In genomic region chr10:99951718-99952117, GRCm38 (mm10) we compare ENCODE assay signal across 24 mouse cellular contexts.
A peak's percentile ranks its signal among the peaks of the same experiment; 100 is the strongest.
DNase-seq lines count a peak whose midpoint lies in the region; ATAC-seq and TF ChIP-seq lines count a peak whose summit lies in the region.
"Had no signal": no experiment of that assay in that cellular context is flagged by ENCODE, and none has a peak within 500 bp of the region (broad histone marks: within the 10 kb centered on the region; RNA-seq: fewer than 3 reads in every experiment).

No protein-coding gene starts in this region.

- H3K27ac ChIP-seq in heart, embryonic 12.5 days (ENCODE audit: poor library complexity, severe bottlenecking), result no peak overlapping the region
- no peak overlapping the region for H3K27ac ChIP-seq in kidney, adult 2 months (ENCODE audit: insufficient read depth, low read depth, low read length)
- peak overlapping the region; percentile 40 for H3K27ac ChIP-seq in bone marrow macrophage, adult 2 months (ENCODE audit: insufficient read depth, low read depth, low read length)
- no peak overlapping the region for H3K27ac ChIP-seq in intestine, postnatal 0 days (ENCODE audit: low read depth, low read length)
- H3K27ac ChIP-seq: heart, embryonic 15.5 days; hindbrain, embryonic 12.5 days; limb, embryonic 12.5 days; midbrain, embryonic 12.5 days had no signal

- TF ChIP-seq CTCF in kidney, adult 2 months (conservative IDR thresholded peaks at IDR 0.05; ENCODE audit: insufficient read depth, insufficient read length, low read depth, low read length), result no peak
- no peak for TF ChIP-seq CTCF in bone marrow macrophage, adult 2 months (IDR thresholded peaks at IDR 0.05; ENCODE audit: low read depth, low read length)
- TF ChIP-seq CTCF in intestine, postnatal 0 days (IDR thresholded peaks at IDR 0.05; ENCODE audit: low read depth), result no peak

- no peak overlapping the region for H3K4me3 ChIP-seq in heart, embryonic 12.5 days
- H3K4me3 ChIP-seq in kidney, adult 2 months (ENCODE audit: insufficient read depth, low read depth, low read length), result no peak overlapping the region
- H3K4me3 ChIP-seq in bone marrow macrophage, adult 2 months (ENCODE audit: insufficient read depth, low read length), result no peak overlapping the region
- H3K4me3 ChIP-seq in intestine, postnatal 0 days (ENCODE audit: low read depth, low read length), result no peak overlapping the region
- H3K4me3 ChIP-seq: heart, embryonic 15.5 days; hindbrain, embryonic 12.5 days; limb, embryonic 12.5 days; midbrain, embryonic 12.5 days had no signal

- H3K9ac ChIP-seq in heart, embryonic 12.5 days, result no peak overlapping the region
- no peak overlapping the region for H3K9ac ChIP-seq in intestine, postnatal 0 days (ENCODE audit: low read depth, low read length)
- H3K9ac ChIP-seq: forebrain, postnatal 0 days; heart, embryonic 15.5 days; hindbrain, embryonic 12.5 days; limb, embryonic 12.5 days; liver, postnatal 0 days; midbrain, embryonic 12.5 days had no signal

- 67% methylated on average over 4 of the region's 4 CpGs for WGBS in heart, embryonic 12.5 days
- WGBS in kidney, adult 2 months, result 71% methylated on average over 4 of the region's 4 CpGs
- WGBS in intestine, postnatal 0 days, result 79% methylated on average over 4 of the region's 4 CpGs

- ATAC-seq in heart, embryonic 12.5 days (ENCODE audit: insufficient number of reproducible peaks, low FRiP score), result no peak
- ATAC-seq in intestine, postnatal 0 days, result no peak
- ATAC-seq: forebrain, postnatal 0 days; liver, postnatal 0 days had no signal

- no peaks in the 10 kb centered on the region for H3K9me3 ChIP-seq in heart, embryonic 12.5 days (replicated peaks)
- no peaks in the 10 kb centered on the region for H3K9me3 ChIP-seq in intestine, postnatal 0 days (ENCODE audit: control insufficient read depth)
- H3K9me3 ChIP-seq: heart, embryonic 15.5 days; hindbrain, embryonic 12.5 days; limb, embryonic 12.5 days; midbrain, embryonic 12.5 days had no signal

- H3K36me3 ChIP-seq in heart, embryonic 12.5 days, result no peaks in the 10 kb centered on the region
- H3K36me3 ChIP-seq in kidney, adult 2 months (ENCODE audit: control insufficient read depth, insufficient read depth, low read length), result no peaks in the 10 kb centered on the region
- H3K36me3 ChIP-seq in intestine, postnatal 0 days (ENCODE audit: control insufficient read depth, insufficient read depth), result no peaks in the 10 kb centered on the region
- H3K36me3 ChIP-seq: G1E; heart, embryonic 15.5 days; hindbrain, embryonic 12.5 days; limb, embryonic 12.5 days; midbrain, embryonic 12.5 days had no signal

- 0 out of 2 replicates have a peak, but pooled peaks cover 3% of the 10 kb centered on the region for H3K4me1 ChIP-seq in heart, embryonic 12.5 days (replicated peaks)
- no peaks in the 10 kb centered on the region for H3K4me1 ChIP-seq in kidney, adult 2 months (ENCODE audit: control insufficient read depth, insufficient read depth, low read length)
- H3K4me1 ChIP-seq in bone marrow macrophage, adult 2 months (ENCODE audit: control insufficient read depth, insufficient read depth, low read length), result peaks cover 16% of the 10 kb centered on the region
- H3K4me1 ChIP-seq in intestine, postnatal 0 days (replicated peaks; ENCODE audit: control insufficient read depth, insufficient read depth, low read length), result no peaks in the 10 kb centered on the region
- H3K4me1 ChIP-seq: heart, embryonic 15.5 days; hindbrain, embryonic 12.5 days; limb, embryonic 12.5 days; midbrain, embryonic 12.5 days had no signal

- no peaks in the 10 kb centered on the region for H3K27me3 ChIP-seq in heart, embryonic 12.5 days (replicated peaks)
- no peaks in the 10 kb centered on the region for H3K27me3 ChIP-seq in kidney, adult 2 months (replicated peaks; ENCODE audit: control insufficient read depth, insufficient read depth, low read length)
- no peaks in the 10 kb centered on the region for H3K27me3 ChIP-seq in intestine, postnatal 0 days (replicated peaks; ENCODE audit: control insufficient read depth, insufficient read depth, low read length)
- H3K27me3 ChIP-seq: CH12.LX; heart, embryonic 15.5 days; limb, embryonic 12.5 days; midbrain, embryonic 12.5 days had no signal

- TF ChIP-seq POLR2A in kidney, adult 2 months (IDR thresholded peaks at IDR 0.05; ENCODE audit: low read depth, low read length), result no peak
- no peak for TF ChIP-seq POLR2A in bone marrow macrophage, adult 2 months (IDR thresholded peaks at IDR 0.05; ENCODE audit: borderline replicate concordance, low read depth, low read length)

- DNase-seq in heart, adult 11 months, result peak; percentile 85
- peak; percentile 53 for DNase-seq in kidney, adult 2 months
- DNase-seq in kidney, postnatal 4 days, result no peak
- DNase-seq in 3T3-L1 (ENCODE audit: low read depth, low spot score), result peak; percentile 64
- no peak for DNase-seq in cerebellum, adult 11-12 months
- DNase-seq: adrenal gland, adult 8-10 months; cerebellum, adult 9-11 months; forebrain, postnatal 0 days; kidney, adult 18-20 months; kidney, postnatal 14 days; layer of hippocampus, postnatal 36 days; liver, postnatal 0 days; thymus, adult 18-20 months; thymus, postnatal 36 days had no signal

- no peak overlapping the region for H3K4me2 ChIP-seq in heart, embryonic 12.5 days
- H3K4me2 ChIP-seq in intestine, postnatal 0 days (replicated peaks; ENCODE audit: low read depth), result no peak overlapping the region
- H3K4me2 ChIP-seq: heart, embryonic 15.5 days; hindbrain, embryonic 12.5 days; limb, embryonic 12.5 days; liver, embryonic 11.5 days; midbrain, embryonic 12.5 days had no signal

Comparison
In these comparisons a context has a peak if more than half of its experiments do, and no peak if none do; other contexts are left out.
1. DNase-seq: peak in heart, adult 11 months (single experiment), kidney, adult 2 months (single experiment) and 3T3-L1 (single experiment); none in kidney, postnatal 4 days (0 of 2) and cerebellum, adult 11-12 months (single experiment).